Mouse (Mus musculus) bone marrow, adult 2 months (tissue): ENCODE data around the gene Hist1h2bn. TPM values are rescaled to one million over a fixed set of nuclear protein-coding genes. Genes with fewer than 3 reads are reported as not detected.
A peak's percentile ranks its signal among the peaks of the same experiment; 100 is the strongest.
"Not testable (repeated sequence)": the region's sequence is repeated elsewhere in the genome, so short reads cannot be mapped to it uniquely, and the experiment has no call there.

Experiments used
- H3K27ac ChIP-seq: fragments of 200-500 bp; 2 replicates; pipeline ENCODE4 v1.5.1; 2012; ENCODE audit warnings: low read depth, mild to moderate bottlenecking, control low read depth, inconsistent platforms, low read length; ENCODE audit not compliant: control insufficient read depth, poor library complexity, insufficient read depth
- H3K4me1 ChIP-seq: fragments of 200-500 bp; 2 replicates; pipeline ENCODE4 v1.6.1; 2011; ENCODE audit warnings: low read length; ENCODE audit not compliant: control insufficient read depth, insufficient read depth
- H3K4me3 ChIP-seq: fragments of 200-500 bp; replicated peaks from 2 replicates; pipeline ENCODE3; 2011; ENCODE audit warnings: mild to moderate bottlenecking, low read depth, low read length, control low read depth; ENCODE audit not compliant: control insufficient read depth
- CTCF ChIP-seq: fragments of 200-500 bp; IDR thresholded peaks from 2 replicates; pipeline ENCODE4 v1.5.1; 2011; ENCODE audit warnings: low read length, control low read depth; ENCODE audit not compliant: control insufficient read depth, insufficient read depth
- POLR2A ChIP-seq: fragments of 200-500 bp; IDR thresholded peaks from 2 replicates; pipeline ENCODE4 v1.6.1; 2011; ENCODE audit warnings: low read depth, mild to moderate bottlenecking, control low read depth, low read length, borderline replicate concordance; ENCODE audit not compliant: control insufficient read depth
- WGBS: fragments of 180-500 bp; shearing (Covaris S2); methylation state at CpG from one replicate; pipeline ENCODE4 v1.1.7; 2018; 5-methylcytosine and 5-hydroxymethylcytosine counted together
- polyA plus RNA-seq: library from polyadenylated mRNA; stranded (reverse); fragments of >200 nt; gene quantifications from 2 replicates; pipeline ENCODE4 v1.2.4, GENCODE M21; 2011; ENCODE audit warnings: low replicate concordance; ENCODE audit not compliant: missing spikeins, insufficient read depth, insufficient read length

The Hist1h2bn gene
- polyA plus RNA-seq, 1 experiment, result 195 TPM

GRCm38 (mm10) chr13:21715864-21716539 lies 37.9 kb upstream of the Hist1h2bn start, which contains the start of the genes Hist1h2bl and Hist1h2ai:
TSS of gene Hist1h2bl (minus strand) at chr13:21716143.
TSS of gene Hist1h2ai (plus strand) at chr13:21716422.
- Histone ChIP-seq H3K4me3 (peak within 1 kb of the TSS; percentile 82), H3K27ac (peak within 1 kb of the TSS; percentile 99)
- peak; percentile 87 for TF ChIP-seq POLR2A
- not testable (repeated sequence) for H3K4me1 ChIP-seq
- WGBS, result under 1% methylated on average over 35 of the region's 50 CpGs

GRCm38 (mm10) chr13:21716540-21717391 lies 37.2 kb upstream of the Hist1h2bn start:
- H3K4me1 ChIP-seq, result not testable (repeated sequence)
- WGBS, result 0% methylated on average over 14 of the region's 38 CpGs
- TF ChIP-seq POLR2A, result peak; percentile 58; the same call in 1 of the 2 replicates
- H3K27ac ChIP-seq, result peak overlapping the region; percentile 97
- peak overlapping the region; percentile 82 for H3K4me3 ChIP-seq

GRCm38 (mm10) chr13:21717397-21718357 lies 36.2 kb upstream of the Hist1h2bn start, which contains the start of gene Hist1h3h:
TSS of gene Hist1h3h (plus strand) at chr13:21717659.
- TF ChIP-seq POLR2A, result peak; percentile 93; the same call in 1 of the 2 replicates
- WGBS, result 4% methylated on average over 34 of the region's 56 CpGs

GRCm38 (mm10) chr13:21718381-21719080 lies 35.4 kb upstream of the Hist1h2bn start:
- Histone ChIP-seq H3K27ac (peak overlapping the region; percentile 22; the same call in 1 of the 2 replicates), H3K4me1 (no peaks in the 10 kb centered on the region; the same call in 1 of the 2 replicates)
- 59% methylated on average over 4 of the region's 4 CpGs for WGBS

More at GRCm38 (mm10) chr13:21717397-21718357, 36.2 kb upstream of the Hist1h2bn start, which contains the start of gene Hist1h3h:
- peak within 1 kb of the TSS; percentile 82 for H3K4me3 ChIP-seq
- not testable (repeated sequence) for H3K4me1 ChIP-seq
- peak within 1 kb of the TSS; percentile 97 for H3K27ac ChIP-seq

GRCm38 (mm10) chr13:21721107-21721756 lies 32.7 kb upstream of the Hist1h2bn start:
- Histone ChIP-seq H3K27ac (peak overlapping the region; percentile 97), H3K4me3 (peak overlapping the region; percentile 82)
- not testable (repeated sequence) for H3K4me1 ChIP-seq
- WGBS, result 2% methylated on average over 26 of the region's 44 CpGs
- peak; percentile 56; the same call in 1 of the 2 replicates for TF ChIP-seq POLR2A

More at GRCm38 (mm10) chr13:21718381-21719080, 35.4 kb upstream of the Hist1h2bn start:
- peak overlapping the region; percentile 43 for H3K4me3 ChIP-seq
- TF ChIP-seq CTCF (no peak), POLR2A (no peak)

GRCm38 (mm10) chr13:21721757-21722372 lies 32.1 kb upstream of the Hist1h2bn start, which contains the start of gene Hist1h2bm:
TSS of gene Hist1h2bm (plus strand) at chr13:21722044.
- WGBS, result under 1% methylated on average over 37 of the region's 37 CpGs
- Histone ChIP-seq H3K27ac (peak within 1 kb of the TSS; percentile 97), H3K4me3 (peak within 1 kb of the TSS; percentile 82)
- TF ChIP-seq POLR2A, result peak; percentile 96
- H3K4me1 ChIP-seq, result not testable (repeated sequence)
